Mouse (Mus musculus) gastrocnemius, postnatal 36 days (tissue): ENCODE measurements at regions not wholly inside any gene's neighbourhood (a gene's known extent, or its start where the extent isn't known, plus 50 kb on each side); places are given as distances from the start of the nearest gene placed in this dataset.

Experiments used
- DNase-seq, 2 experiments: peaks; one replicate each; pipeline ENCODE4 v3.0.0; 2022
- intact Hi-C: fragments of 180-260 bp; cut with DNase I; formaldehyde crosslinking; loops from one replicate; pipeline ENCODE4 v1.15.1; 2025

GRCm38 (mm10) chr1:13949241-13949640 lies 2143.9 kb downstream of the 4930444P10Rik start:
- no peak for DNase-seq
- intact Hi-C loops: no loop called here

DNA sequence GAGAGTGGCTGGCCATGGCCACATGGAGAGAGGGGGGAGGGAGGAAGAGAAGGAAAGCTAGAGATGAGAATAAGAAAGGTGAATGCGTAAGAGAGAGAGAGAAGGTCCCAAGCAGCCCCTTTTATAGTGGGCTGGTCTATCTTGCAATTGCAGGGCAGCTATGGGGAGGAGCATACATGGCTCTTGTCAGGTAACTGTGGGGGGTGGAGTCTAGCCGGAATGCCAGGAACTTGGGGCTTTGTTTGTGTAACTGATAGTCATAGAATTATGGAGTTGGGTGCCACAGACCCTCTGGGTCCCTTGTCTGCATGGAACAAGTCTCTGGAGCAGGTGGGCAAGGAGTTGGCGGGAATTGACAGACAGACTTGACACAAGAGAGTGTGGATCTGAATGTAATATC lies 2151.8 kb downstream of the 4930444P10Rik start:
- no peak for DNase-seq
- intact Hi-C loops: no loop called here

GRCm38 (mm10) chr1:13938344-13938743 lies 2154.8 kb downstream of the 4930444P10Rik start:
- intact Hi-C loops: no loop called here
- DNase-seq: no peak

DNA sequence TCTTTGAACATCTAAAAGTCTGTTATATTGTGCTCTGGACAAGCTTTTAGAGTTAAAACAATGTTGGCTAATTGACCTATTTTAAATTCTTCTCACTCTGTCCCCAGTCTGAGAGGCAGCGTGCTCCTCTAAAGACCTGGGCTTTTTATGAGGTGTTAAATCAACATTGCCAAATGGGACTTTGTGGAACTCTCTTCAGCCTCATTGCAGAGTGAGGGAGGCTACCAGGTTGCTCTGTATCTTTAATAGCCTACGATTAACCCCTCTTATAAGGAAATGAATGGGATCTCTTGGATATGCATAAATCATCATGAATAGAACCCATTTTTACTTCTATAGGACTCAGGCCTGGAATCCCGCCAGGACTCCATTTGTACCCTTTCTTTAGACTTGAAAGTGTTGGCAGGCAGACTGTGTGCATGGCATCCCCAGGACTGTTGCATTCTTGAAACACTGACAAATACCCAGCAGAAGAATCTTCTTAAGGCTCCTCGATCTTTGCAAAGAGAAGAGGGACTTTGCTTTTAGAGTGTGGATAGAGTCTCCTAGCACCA lies 2157.1 kb downstream of the 4930444P10Rik start:
- no peak for DNase-seq
- intact Hi-C loops: no loop called here

- no peak for DNase-seq
These were observed 2164.4 kb downstream of the 4930444P10Rik start for GRCm38 (mm10) chr1:13928679-13929078.

DNA sequence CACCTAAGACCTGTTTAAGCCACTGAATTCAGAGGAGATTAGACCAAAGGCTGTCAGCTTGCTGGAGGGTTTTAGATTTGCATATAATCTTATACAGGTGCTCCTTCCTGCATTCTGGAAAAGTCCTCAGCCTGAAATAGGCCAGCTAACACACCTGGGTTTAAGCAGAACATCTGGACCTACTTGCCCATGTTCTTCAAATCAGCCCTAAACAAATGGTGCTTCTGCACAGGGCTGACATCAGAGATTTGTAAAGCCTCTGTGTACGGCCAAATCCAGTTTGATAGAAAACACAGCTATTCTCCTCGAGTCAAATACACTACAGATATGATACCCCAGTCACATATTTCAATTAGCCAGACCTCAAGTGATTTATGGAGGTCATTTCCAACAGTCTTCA lies 2165.2 kb downstream of the 4930444P10Rik start:
- intact Hi-C loops: no loop called here

More at GRCm38 (mm10) chr1:13928679-13929078, 2164.4 kb downstream of the 4930444P10Rik start:
- intact Hi-C loops: no loop called here

GRCm38 (mm10) chr1:13925994-13926393 lies 2167.1 kb downstream of the 4930444P10Rik start:
- intact Hi-C loops: no loop called here
- DNase-seq: no peak

More for the DNA sequence above, 2165.2 kb downstream of the 4930444P10Rik start:
- no peak for DNase-seq

- intact Hi-C loops: no loop called here
These were observed 2177.9 kb downstream of the 4930444P10Rik start for GRCm38 (mm10) chr1:13915216-13915615.

GRCm38 (mm10) chr1:13879126-13879525 lies 2214.0 kb downstream of the 4930444P10Rik start:
- no peak for DNase-seq
- intact Hi-C loops: no loop called here

More at GRCm38 (mm10) chr1:13915216-13915615, 2177.9 kb downstream of the 4930444P10Rik start:
- DNase-seq: no peak

DNA sequence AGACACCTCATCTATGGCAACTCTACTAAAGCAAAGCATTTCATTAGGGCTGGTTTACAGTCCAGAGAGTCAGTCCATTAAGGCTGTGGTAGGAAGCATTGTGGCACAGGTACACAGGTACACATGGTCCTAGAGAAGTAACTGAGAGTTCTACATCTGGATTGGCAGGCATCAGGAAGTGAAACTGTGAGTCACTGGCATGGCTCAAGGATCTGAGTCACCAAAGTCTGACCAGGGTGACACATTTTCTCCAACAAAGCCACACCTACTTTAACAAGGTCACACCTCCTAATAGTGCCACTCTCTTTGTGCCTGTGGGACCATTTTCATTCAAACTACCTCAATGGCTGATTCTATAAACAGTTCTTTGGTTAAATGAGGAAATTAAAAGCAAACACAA lies 2219.2 kb downstream of the 4930444P10Rik start:
- intact Hi-C loops: no loop called here
- no peak for DNase-seq

- intact Hi-C loops: no loop called here
- DNase-seq: no peak
These were observed 2220.6 kb downstream of the 4930444P10Rik start for GRCm38 (mm10) chr1:13872536-13872935.

GRCm38 (mm10) chr1:13870631-13871286 lies 2222.4 kb downstream of the 4930444P10Rik start:
- no peak for DNase-seq
- intact Hi-C loops: no loop called here

- intact Hi-C loops: no loop called here
- DNase-seq: no peak
These were observed 2227.4 kb downstream of the 4930444P10Rik start for GRCm38 (mm10) chr1:13865713-13866112.

DNA sequence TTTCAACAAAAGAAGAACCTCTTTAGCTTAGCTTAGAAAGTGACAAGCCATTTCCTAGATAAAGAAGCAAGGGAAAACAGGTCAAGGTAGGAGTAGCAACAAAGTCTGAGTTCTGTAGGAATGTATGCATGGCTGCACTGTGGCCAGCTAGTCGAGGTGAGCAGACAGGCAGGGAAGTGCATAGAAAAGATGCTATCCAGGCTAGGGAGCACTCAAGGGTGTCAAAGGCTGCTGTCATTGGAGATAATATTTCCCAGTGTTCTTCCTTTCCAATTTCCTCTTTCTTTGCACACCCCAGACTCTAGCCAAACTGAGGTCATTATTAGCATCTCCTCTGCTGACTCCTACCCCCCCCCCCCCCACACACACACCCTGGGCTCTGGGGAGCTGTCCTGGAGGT lies 2229.4 kb downstream of the 4930444P10Rik start:
- intact Hi-C loops: no loop called here
- DNase-seq: no peak

DNA sequence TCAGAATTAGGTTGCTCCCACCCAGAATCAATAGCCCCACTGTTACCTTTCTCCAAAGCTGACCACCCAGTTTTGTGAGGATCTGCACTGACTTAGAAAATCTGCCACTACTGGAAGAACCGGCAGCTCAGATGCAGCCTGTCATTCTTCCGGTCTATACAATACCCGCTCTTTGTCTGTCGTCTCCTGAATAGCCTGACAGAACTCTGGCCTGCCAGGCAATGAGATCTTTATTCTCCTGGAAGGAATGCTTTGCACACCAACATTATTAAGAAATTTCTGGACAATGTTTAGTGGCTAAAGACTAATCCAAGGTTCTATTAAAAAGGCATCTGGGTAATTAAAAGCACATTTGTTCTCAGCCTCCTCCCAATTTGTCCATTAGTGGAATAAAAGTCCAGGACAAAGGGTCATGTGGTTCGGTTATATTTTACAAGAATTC lies 2232.0 kb downstream of the 4930444P10Rik start:
- DNase-seq: no peak
- intact Hi-C loops: no loop called here

GRCm38 (mm10) chr1:13860469-13860868 lies 2232.7 kb downstream of the 4930444P10Rik start:
- intact Hi-C loops: no loop called here
- no peak for DNase-seq

DNA sequence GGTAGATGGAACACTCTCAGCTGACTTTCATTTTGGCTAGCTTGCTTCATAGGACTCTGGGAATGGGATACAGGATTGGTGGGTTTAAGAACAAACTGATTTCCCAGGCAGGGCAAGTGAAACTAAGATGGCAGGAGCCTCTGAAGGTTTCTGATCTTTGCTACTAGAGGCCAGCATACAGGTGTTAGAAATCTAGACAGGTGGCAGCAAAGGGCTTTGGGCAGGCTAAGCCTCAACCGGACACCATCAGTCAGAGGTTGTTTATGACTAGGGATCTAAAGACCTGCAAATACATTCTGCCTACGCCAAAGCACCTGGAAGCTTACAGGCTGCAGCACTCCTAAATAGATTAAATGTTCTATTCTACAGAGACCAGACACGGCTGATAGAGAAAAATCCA lies 2233.4 kb downstream of the 4930444P10Rik start:
- intact Hi-C loops: no loop called here
- no peak for DNase-seq

DNA sequence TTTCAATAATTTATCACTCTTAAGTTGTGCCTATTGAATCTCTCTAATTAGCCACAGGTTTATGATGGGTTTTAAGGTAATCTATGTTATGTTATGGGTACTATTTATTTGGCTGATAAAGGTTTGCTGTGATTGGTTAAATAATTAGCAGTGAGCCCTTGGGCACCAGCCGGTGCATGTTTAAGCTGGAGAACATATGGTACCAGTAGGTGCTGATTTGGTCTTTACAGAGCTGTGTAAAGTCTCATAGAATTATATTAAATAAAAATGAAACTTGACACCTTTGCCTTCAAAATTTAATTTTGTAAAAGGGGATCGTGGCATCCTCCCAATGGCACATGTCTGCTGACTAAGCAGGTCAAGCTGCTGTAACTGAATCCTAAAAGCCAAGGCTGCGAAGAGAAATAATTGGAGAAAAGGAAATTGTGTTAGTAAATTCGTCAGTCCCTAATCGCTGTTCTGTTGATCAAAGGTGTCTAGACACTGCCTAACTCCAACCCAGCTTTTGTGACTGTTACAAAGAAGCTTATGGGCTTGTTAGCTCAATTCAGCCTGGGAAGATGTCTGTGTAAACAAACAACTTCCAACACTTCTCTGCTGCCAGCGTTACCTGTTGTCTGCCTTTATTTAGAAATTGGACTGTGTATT lies 2234.6 kb downstream of the 4930444P10Rik start:
- no peak for DNase-seq
- intact Hi-C loops: no loop called here

DNA sequence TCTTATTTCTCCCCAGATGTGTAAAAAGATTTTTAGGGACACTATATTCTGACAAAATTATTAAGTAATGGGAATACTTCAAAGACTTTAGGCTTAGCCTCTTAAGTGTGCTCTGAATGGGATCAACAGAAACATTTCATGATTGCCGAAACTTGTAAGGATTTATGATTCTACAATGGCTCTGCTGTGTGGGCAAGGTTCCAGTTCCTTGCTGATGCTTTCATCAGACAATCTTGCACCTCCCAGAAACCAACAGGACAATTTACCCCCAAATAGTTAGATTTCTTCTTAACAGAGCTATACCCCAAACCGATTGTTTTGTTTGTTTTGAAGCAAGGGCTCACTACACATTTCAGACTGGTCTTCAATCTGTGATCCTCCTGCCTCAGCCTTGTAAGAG lies 2236.1 kb downstream of the 4930444P10Rik start:
- intact Hi-C loops: no loop called here
- DNase-seq: no peak

- intact Hi-C loops: no loop called here
- DNase-seq: no peak
These were observed 2242.0 kb downstream of the 4930444P10Rik start for GRCm38 (mm10) chr1:13851144-13851543.

GRCm38 (mm10) chr1:13849071-13849470 lies 2244.1 kb downstream of the 4930444P10Rik start:
- intact Hi-C loops: no loop called here
- DNase-seq: no peak

DNA sequence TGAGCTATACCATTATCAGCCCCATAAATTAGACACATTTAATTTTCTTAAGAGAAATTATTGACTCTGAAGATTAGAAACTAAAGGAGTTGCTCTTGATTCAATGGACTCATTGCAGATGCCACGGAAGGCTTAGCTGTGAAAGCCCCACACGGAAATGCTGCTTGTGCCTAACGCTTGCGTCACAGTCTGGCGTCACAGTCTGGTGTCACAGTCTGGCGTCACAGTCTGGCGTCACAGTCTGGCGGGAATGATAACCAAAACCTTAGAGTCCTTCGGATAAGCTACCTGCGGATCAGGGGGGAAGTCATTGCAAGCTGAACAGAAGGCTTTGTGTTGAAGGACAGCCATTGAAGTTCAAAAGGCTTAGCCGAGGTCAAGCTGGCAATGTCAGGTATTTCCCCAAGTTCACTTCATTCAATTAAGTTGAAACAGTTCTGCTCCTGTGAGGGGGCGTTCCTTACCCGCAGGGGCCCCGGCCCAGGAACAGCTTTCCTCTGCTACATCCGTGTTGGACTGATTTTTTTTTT lies 2246.7 kb downstream of the 4930444P10Rik start:
- intact Hi-C loops: no loop called here

More for the DNA sequence above, 2246.7 kb downstream of the 4930444P10Rik start:
- DNase-seq: no peak
